Mouse (Mus musculus) lung, embryonic 14.5 days (tissue): ENCODE measurements at regions not wholly inside any gene's neighbourhood (a gene's known extent, or its start where the extent isn't known, plus 50 kb on each side); places are given as distances from the start of the nearest gene placed in this dataset. TPM values are rescaled to one million over a fixed set of nuclear protein-coding genes. Genes with fewer than 3 reads are reported as not detected.

Experiments used
- ATAC-seq: fragments of 200-750 bp; cut with Nextera tagmentation; 2 replicates; pipeline ENCODE4 v1.8.0; 2017; ENCODE audit warnings: mild to moderate bottlenecking, moderate TSS enrichment, moderate library complexity; ENCODE audit not compliant: insufficient read depth
- DNase-seq: peaks from one replicate; pipeline ENCODE4 v3.0.0-alpha.2; 2015
- H3K27ac ChIP-seq: fragments of 300-500 bp; sonication (generic); 2 replicates; pipeline ENCODE4 v1.5.1; 2014; ENCODE audit warnings: low read depth, mild to moderate bottlenecking, moderate library complexity
- H3K27me3 ChIP-seq: fragments of 300-500 bp; sonication (generic); 2 replicates; pipeline ENCODE4 v1.6.1; 2014; ENCODE audit warnings: low read length, control low read depth; ENCODE audit not compliant: insufficient read depth
- H3K36me3 ChIP-seq: fragments of 300-500 bp; sonication (generic); 2 replicates; pipeline ENCODE4 v1.6.1; 2014; ENCODE audit warnings: control low read depth; ENCODE audit not compliant: insufficient read depth
- H3K4me1 ChIP-seq: fragments of 300-500 bp; sonication (generic); 2 replicates; pipeline ENCODE4 v1.6.1; 2014; ENCODE audit warnings: antibody characterized with exemption, control low read depth; ENCODE audit not compliant: insufficient read depth
- H3K4me2 ChIP-seq: fragments of 300-500 bp; sonication (generic); 2 replicates; pipeline ENCODE4 v1.6.1; 2014; ENCODE audit warnings: mild to moderate bottlenecking
- H3K4me3 ChIP-seq: fragments of 300-500 bp; sonication (generic); 2 replicates; pipeline ENCODE4 v1.5.1; 2014; ENCODE audit warnings: low read depth, low read length
- H3K9ac ChIP-seq: fragments of 300-500 bp; sonication (generic); 2 replicates; pipeline ENCODE4 v1.6.1; 2014
- H3K9me3 ChIP-seq: fragments of 300-500 bp; sonication (generic); 2 replicates; pipeline ENCODE4 v1.6.1; 2016; ENCODE audit warnings: low read depth, low read length, control low read depth
- CTCF ChIP-seq: IDR thresholded peaks from 2 replicates; pipeline ENCODE4 v1.5.1; 2016; ENCODE audit warnings: antibody characterized with exemption, low read depth
- WGBS: fragments of 180-500 bp; shearing (Covaris S2); extraction: QIAGEN DNeasy Blood & Tissue Kit; methylation state at CpG from one replicate; pipeline ENCODE4 v1.1.7; 2014; 5-methylcytosine and 5-hydroxymethylcytosine counted together
- microRNA counts: library from miRNA; unstranded; fragments of <30 nt; microRNA quantifications from one replicate; lab custom pipeline; 2016
- microRNA-seq: library from miRNA; unstranded; fragments of <30 nt; microRNA quantifications from one replicate; pipeline ENCODE4, GENCODE M21; 2016; ENCODE audit warnings: borderline number of aligned reads

DNA sequence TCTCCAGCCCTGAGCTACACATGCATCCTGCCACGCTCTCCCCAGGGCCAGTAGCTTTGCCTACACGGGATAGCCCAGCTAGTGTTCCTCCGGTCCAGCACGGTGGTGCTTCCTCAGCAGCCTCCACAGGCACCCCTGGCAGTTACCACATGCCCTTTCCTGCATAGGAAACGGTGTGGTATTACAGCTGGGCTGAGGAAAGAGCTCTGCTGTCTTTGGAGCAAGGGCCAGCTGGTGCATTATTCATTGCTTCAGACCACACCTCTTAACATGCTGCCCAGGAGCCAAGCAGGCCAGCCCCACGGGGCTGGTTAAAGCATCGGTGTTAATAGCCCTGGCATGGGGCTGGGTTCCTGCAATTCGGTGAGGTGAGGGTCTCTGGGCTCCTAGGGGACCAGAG, 64.0 kb upstream of the Dio3 start:
- H3K4me3 ChIP-seq, result no peak overlapping the region
- H3K36me3 ChIP-seq, result no peaks in the 10 kb centered on the region
- 35% methylated on average over 8 of the region's 8 CpGs for WGBS
- no peak overlapping the region for H3K27ac ChIP-seq
- DNase-seq, result no peak
- no peak for TF ChIP-seq CTCF
- H3K9ac ChIP-seq, result no peak overlapping the region
- no peaks in the 10 kb centered on the region for H3K4me1 ChIP-seq
- no peak for ATAC-seq
- no peak overlapping the region for H3K4me2 ChIP-seq
- H3K9me3 ChIP-seq, result no peaks in the 10 kb centered on the region
- H3K27me3 ChIP-seq, result no peaks in the 10 kb centered on the region

- Histone ChIP-seq H3K9ac (no peak overlapping the region), H3K4me2 (no peak overlapping the region), H3K9me3 (no peaks in the 10 kb centered on the region), H3K4me3 (no peak overlapping the region), H3K27ac (no peak overlapping the region), H3K36me3 (no peaks in the 10 kb centered on the region), H3K4me1 (no peaks in the 10 kb centered on the region), H3K27me3 (no peaks in the 10 kb centered on the region)
- ATAC-seq (peak; percentile 40; the same call in 1 of the 2 replicates), DNase-seq (no peak)
- no peak for TF ChIP-seq CTCF
- WGBS, result 44% methylated on average over 6 of the region's 6 CpGs
These were observed 63.6 kb upstream of the Dio3 start for GRCm38 (mm10) chr12:110215311-110215710.

DNA sequence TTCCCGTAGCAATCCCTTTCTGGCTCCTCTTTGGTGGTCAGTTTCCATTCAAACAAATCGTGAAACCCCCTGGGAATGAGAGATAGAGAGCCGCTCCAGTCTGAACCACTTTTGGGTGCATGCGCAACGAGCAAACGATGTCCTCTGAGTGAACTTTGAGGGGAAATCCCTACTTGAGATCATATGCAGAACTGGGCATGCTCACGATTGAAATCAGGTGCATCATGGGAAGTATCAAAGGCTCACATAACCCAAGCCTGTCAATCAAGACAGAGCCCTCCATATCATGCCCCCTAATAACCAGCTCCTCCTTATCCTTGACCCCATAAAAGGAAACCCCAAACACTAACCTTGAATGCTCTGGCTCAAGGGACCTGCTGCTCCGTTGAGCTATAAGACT, 59.1 kb upstream of the Dio3 start:
- H3K9me3 ChIP-seq, result no peaks in the 10 kb centered on the region
- H3K36me3 ChIP-seq, result no peaks in the 10 kb centered on the region
- no peak for TF ChIP-seq CTCF
- no peak overlapping the region for H3K4me2 ChIP-seq
- ATAC-seq, result no peak
- H3K4me3 ChIP-seq, result no peak overlapping the region
- no peaks in the 10 kb centered on the region for H3K27me3 ChIP-seq
- H3K9ac ChIP-seq, result no peak overlapping the region
- no peak overlapping the region for H3K27ac ChIP-seq
- WGBS, result 65% methylated on average over 8 of the region's 8 CpGs
- DNase-seq, result no peak
- no peaks in the 10 kb centered on the region for H3K4me1 ChIP-seq

- 63% methylated on average over 8 of the region's 8 CpGs for WGBS
- H3K27me3 ChIP-seq, result no peaks in the 10 kb centered on the region
- H3K9ac ChIP-seq, result no peak overlapping the region
- no peak overlapping the region for H3K4me3 ChIP-seq
- H3K4me1 ChIP-seq, result no peaks in the 10 kb centered on the region
- no peak for DNase-seq
- H3K27ac ChIP-seq, result no peak overlapping the region
- TF ChIP-seq CTCF, result no peak
- no peak for ATAC-seq
- H3K9me3 ChIP-seq, result no peaks in the 10 kb centered on the region
- no peak overlapping the region for H3K4me2 ChIP-seq
- H3K36me3 ChIP-seq, result no peaks in the 10 kb centered on the region
These were observed 58.4 kb upstream of the Dio3 start for GRCm38 (mm10) chr12:110220516-110220915.

GRCm38 (mm10) chr12:110221184-110221583, 57.7 kb upstream of the Dio3 start:
- WGBS, result 51% methylated on average over 4 of the region's 4 CpGs
- no peak overlapping the region for H3K27ac ChIP-seq
- no peak for ATAC-seq

GRCm38 (mm10) chr12:110221679-110222078, 57.2 kb upstream of the Dio3 start:
- H3K4me1 ChIP-seq, result no peaks in the 10 kb centered on the region
- H3K9me3 ChIP-seq, result no peaks in the 10 kb centered on the region
- H3K36me3 ChIP-seq, result no peaks in the 10 kb centered on the region
- no peak overlapping the region for H3K27ac ChIP-seq
- 50% methylated on average over 3 of the region's 3 CpGs for WGBS
- DNase-seq (no peak), ATAC-seq (no peak)
- TF ChIP-seq CTCF, result no peak
- no peak overlapping the region for H3K4me3 ChIP-seq
- H3K4me2 ChIP-seq, result no peak overlapping the region
- H3K9ac ChIP-seq, result no peak overlapping the region
- H3K27me3 ChIP-seq, result no peaks in the 10 kb centered on the region

More at GRCm38 (mm10) chr12:110221184-110221583, 57.7 kb upstream of the Dio3 start:
- Histone ChIP-seq H3K4me2 (no peak overlapping the region), H3K36me3 (no peaks in the 10 kb centered on the region), H3K9ac (no peak overlapping the region), H3K27me3 (no peaks in the 10 kb centered on the region), H3K9me3 (no peaks in the 10 kb centered on the region), H3K4me3 (no peak overlapping the region), H3K4me1 (no peaks in the 10 kb centered on the region)
- no peak for TF ChIP-seq CTCF
- DNase-seq, result no peak

- Histone ChIP-seq H3K27ac (no peak overlapping the region), H3K27me3 (no peaks in the 10 kb centered on the region), H3K4me1 (no peaks in the 10 kb centered on the region), H3K4me3 (no peak overlapping the region), H3K36me3 (no peaks in the 10 kb centered on the region), H3K9ac (no peak overlapping the region), H3K4me2 (no peak overlapping the region), H3K9me3 (no peaks in the 10 kb centered on the region)
- DNase-seq, result no peak
- ATAC-seq, result no peak
- 81% methylated on average over 7 of the region's 7 CpGs for WGBS
- no peak for TF ChIP-seq CTCF
These were observed 54.6 kb upstream of the Dio3 start for GRCm38 (mm10) chr12:110224250-110224649.

GRCm38 (mm10) chr12:110228011-110228411, 50.9 kb upstream of the Dio3 start:
- 74% methylated on average over 12 of the region's 12 CpGs for WGBS
- no peak for TF ChIP-seq CTCF
- Histone ChIP-seq H3K4me3 (no peak overlapping the region), H3K36me3 (no peaks in the 10 kb centered on the region), H3K9ac (no peak overlapping the region), H3K27ac (no peak overlapping the region), H3K4me2 (no peak overlapping the region), H3K27me3 (no peaks in the 10 kb centered on the region), H3K9me3 (no peaks in the 10 kb centered on the region), H3K4me1 (no peaks in the 10 kb centered on the region)
- ATAC-seq (no peak), DNase-seq (no peak)

MicroRNAs encoded in the stretch of these regions (microRNA counts, 519-probe panel; counts per million panel counts)
- microRNA mmu-miR-1193 (lab: Ali Mortazavi, UCI), result 2,963 counts per million, percentile 55 among the panel's probes with 10 or more counts
- microRNA mmu-miR-1197 (lab: Ali Mortazavi, UCI), result 1,668 counts per million, percentile 13 among the panel's probes with 10 or more counts
- microRNA mmu-miR-134 (lab: Ali Mortazavi, UCI), result 3,603 counts per million, percentile 75 among the panel's probes with 10 or more counts
- microRNA mmu-miR-154 (lab: Ali Mortazavi, UCI), result 3,724 counts per million, percentile 77 among the panel's probes with 10 or more counts
- 30.5 counts per million for microRNA mmu-miR-299 (lab: Ali Mortazavi, UCI)
- 4,037 counts per million, percentile 83 among the panel's probes with 10 or more counts for microRNA mmu-miR-300 (lab: Ali Mortazavi, UCI)
- microRNA mmu-miR-3072 (lab: Ali Mortazavi, UCI), result 30.5 counts per million
- 3,389 counts per million, percentile 68 among the panel's probes with 10 or more counts for microRNA mmu-miR-323-3p (lab: Ali Mortazavi, UCI)
- microRNA mmu-miR-323-5p (lab: Ali Mortazavi, UCI), result 2,079 counts per million, percentile 24 among the panel's probes with 10 or more counts
- 4,417 counts per million, percentile 91 among the panel's probes with 10 or more counts for microRNA mmu-miR-329 (lab: Ali Mortazavi, UCI)
- microRNA mmu-miR-369-3p (lab: Ali Mortazavi, UCI), result 4,326 counts per million, percentile 90 among the panel's probes with 10 or more counts
- 3,024 counts per million, percentile 57 among the panel's probes with 10 or more counts for microRNA mmu-miR-369-5p (lab: Ali Mortazavi, UCI)
- microRNA mmu-miR-376a (lab: Ali Mortazavi, UCI), result 4,075 counts per million, percentile 84 among the panel's probes with 10 or more counts
- 4,288 counts per million, percentile 88 among the panel's probes with 10 or more counts for microRNA mmu-miR-376b (lab: Ali Mortazavi, UCI)
- microRNA mmu-miR-376c (lab: Ali Mortazavi, UCI), result 4,311 counts per million, percentile 89 among the panel's probes with 10 or more counts
- microRNA mmu-miR-377 (lab: Ali Mortazavi, UCI), result 4,311 counts per million, percentile 89 among the panel's probes with 10 or more counts
- microRNA mmu-miR-379 (lab: Ali Mortazavi, UCI), result 3,138 counts per million, percentile 60 among the panel's probes with 10 or more counts
- 2,285 counts per million, percentile 35 among the panel's probes with 10 or more counts for microRNA mmu-miR-380-3p (lab: Ali Mortazavi, UCI)
- microRNA mmu-miR-380-5p (lab: Ali Mortazavi, UCI), result 30.5 counts per million
- microRNA mmu-miR-381 (lab: Ali Mortazavi, UCI), result 3,572 counts per million, percentile 74 among the panel's probes with 10 or more counts
- microRNA mmu-miR-382 (lab: Ali Mortazavi, UCI), result 4,082 counts per million, percentile 84 among the panel's probes with 10 or more counts
- 2,399 counts per million, percentile 40 among the panel's probes with 10 or more counts for microRNA mmu-miR-409-3p (lab: Ali Mortazavi, UCI)
- microRNA mmu-miR-409-5p (lab: Ali Mortazavi, UCI), result 2,704 counts per million, percentile 50 among the panel's probes with 10 or more counts
- 4,242 counts per million, percentile 87 among the panel's probes with 10 or more counts for microRNA mmu-miR-410 (lab: Ali Mortazavi, UCI)
- 3,344 counts per million, percentile 66 among the panel's probes with 10 or more counts for microRNA mmu-miR-411 (lab: Ali Mortazavi, UCI)
- microRNA mmu-miR-412 (lab: Ali Mortazavi, UCI), result 1,165 counts per million, percentile 5 among the panel's probes with 10 or more counts
- 30.5 counts per million for microRNA mmu-miR-453 (lab: Ali Mortazavi, UCI)
- microRNA mmu-miR-485 (lab: Ali Mortazavi, UCI), result 1,927 counts per million, percentile 19 among the panel's probes with 10 or more counts
- 3,405 counts per million, percentile 68 among the panel's probes with 10 or more counts for microRNA mmu-miR-487b (lab: Ali Mortazavi, UCI)
- 30.5 counts per million for microRNA mmu-miR-494 (lab: Ali Mortazavi, UCI)
- 3,907 counts per million, percentile 81 among the panel's probes with 10 or more counts for microRNA mmu-miR-495 (lab: Ali Mortazavi, UCI)
- microRNA mmu-miR-496 (lab: Ali Mortazavi, UCI), result 30.5 counts per million
- microRNA mmu-miR-539 (lab: Ali Mortazavi, UCI), result 3,420 counts per million, percentile 69 among the panel's probes with 10 or more counts
- 3,762 counts per million, percentile 79 among the panel's probes with 10 or more counts for microRNA mmu-miR-541 (lab: Ali Mortazavi, UCI)
- 3,740 counts per million, percentile 78 among the panel's probes with 10 or more counts for microRNA mmu-miR-543 (lab: Ali Mortazavi, UCI)
- microRNA mmu-miR-544 (lab: Ali Mortazavi, UCI), result 30.5 counts per million
- 1,744 counts per million, percentile 15 among the panel's probes with 10 or more counts for microRNA mmu-miR-654-3p (lab: Ali Mortazavi, UCI)
- microRNA mmu-miR-654-5p (lab: Ali Mortazavi, UCI), result 30.5 counts per million
- 30.5 counts per million for microRNA mmu-miR-666-3p (lab: Ali Mortazavi, UCI)
- 30.5 counts per million for microRNA mmu-miR-666-5p (lab: Ali Mortazavi, UCI)
- microRNA mmu-miR-667 (lab: Ali Mortazavi, UCI), result 2,841 counts per million, percentile 53 among the panel's probes with 10 or more counts
- 2,125 counts per million, percentile 27 among the panel's probes with 10 or more counts for microRNA mmu-miR-668 (lab: Ali Mortazavi, UCI)
- microRNA mmu-miR-679 (lab: Ali Mortazavi, UCI), result 30.5 counts per million
- microRNA mmu-miR-758 (lab: Ali Mortazavi, UCI), result 30.5 counts per million
- 1,287 counts per million, percentile 6 among the panel's probes with 10 or more counts for microRNA mmu-miR-882 (lab: Ali Mortazavi, UCI)

Small RNAs in the stretch of these regions (microRNA-seq; reads per million reads assigned to microRNA genes)
- gene Gm24321, result not detected
- not detected for gene Gm25252
- gene Gm25750, result not detected
- not detected for gene Gm27379
- gene Gm44322, result not detected
- 1,809 reads per million, percentile 78 among the genes with 10 or more reads in this experiment for gene Mir1193
- 4.8 reads per million, percentile 17 among the genes with 10 or more reads in this experiment for gene Mir1197
- 1,997 reads per million, percentile 80 among the genes with 10 or more reads in this experiment for gene Mir134
- 1,927 reads per million, percentile 79 among the genes with 10 or more reads in this experiment for gene Mir154
- 0.95 reads per million for gene Mir299a
- gene Mir299b, result not detected
- gene Mir300, result 982 reads per million, percentile 72 among the genes with 10 or more reads in this experiment
- gene Mir3072, result 103 reads per million, percentile 49 among the genes with 10 or more reads in this experiment
- gene Mir323, result 558 reads per million, percentile 68 among the genes with 10 or more reads in this experiment
- gene Mir329, result 482 reads per million, percentile 66 among the genes with 10 or more reads in this experiment
- 4,918 reads per million, percentile 88 among the genes with 10 or more reads in this experiment for gene Mir369
- not detected for gene Mir376a
- gene Mir376b, result 434 reads per million, percentile 64 among the genes with 10 or more reads in this experiment
- gene Mir376c, result 1,107 reads per million, percentile 73 among the genes with 10 or more reads in this experiment
- gene Mir377, result 147 reads per million, percentile 54 among the genes with 10 or more reads in this experiment
- gene Mir379, result 8,297 reads per million, percentile 93 among the genes with 10 or more reads in this experiment
- not detected for gene Mir380
- 2,591 reads per million, percentile 82 among the genes with 10 or more reads in this experiment for gene Mir381
- 3,631 reads per million, percentile 85 among the genes with 10 or more reads in this experiment for gene Mir382
- not detected for gene Mir409
- gene Mir410, result 184 reads per million, percentile 55 among the genes with 10 or more reads in this experiment
- 12,885 reads per million, percentile 95 among the genes with 10 or more reads in this experiment for gene Mir411
- 87.5 reads per million, percentile 48 among the genes with 10 or more reads in this experiment for gene Mir412
- not detected for gene Mir453
- 277 reads per million, percentile 60 among the genes with 10 or more reads in this experiment for gene Mir485
- gene Mir487b, result 7,589 reads per million, percentile 92 among the genes with 10 or more reads in this experiment
- gene Mir494, result 699 reads per million, percentile 70 among the genes with 10 or more reads in this experiment
- gene Mir495, result 114 reads per million, percentile 51 among the genes with 10 or more reads in this experiment
- gene Mir496a, result 228 reads per million, percentile 58 among the genes with 10 or more reads in this experiment
- gene Mir539, result not detected
- gene Mir541, result 5,494 reads per million, percentile 89 among the genes with 10 or more reads in this experiment
- 457 reads per million, percentile 65 among the genes with 10 or more reads in this experiment for gene Mir543
- gene Mir544, result 2.6 reads per million, percentile 6 among the genes with 10 or more reads in this experiment
- gene Mir654, result not detected
- gene Mir666, result 87.0 reads per million, percentile 47 among the genes with 10 or more reads in this experiment
- 231 reads per million, percentile 59 among the genes with 10 or more reads in this experiment for gene Mir667
- gene Mir668, result 69.2 reads per million, percentile 44 among the genes with 10 or more reads in this experiment
- gene Mir679, result 193 reads per million, percentile 56 among the genes with 10 or more reads in this experiment
- gene Mir758, result 34.0 reads per million, percentile 37 among the genes with 10 or more reads in this experiment
- not detected for gene Mir882
